Mouse (Mus musculus): ENCODE data around the gene 1700025C18Rik. TPM values are rescaled to one million over a fixed set of nuclear protein-coding genes. Genes with fewer than 3 reads are reported as not detected.

Gene 1700025C18Rik
- polyA plus RNA-seq, 1 experiment = not detected

GRCm38 (mm10) chr2:165078045-165078444 lies 12.5 kb downstream of the 1700025C18Rik start:
- peak; percentile 62 for DNase-seq (ENCODE audit: low read depth)
- TF ChIP-seq POLR2A (IDR thresholded peaks at IDR 0.05; ENCODE audit: borderline replicate concordance, extremely low read depth, insufficient read depth, insufficient read length, poor library complexity, severe bottlenecking) (no peak), CTCF (IDR thresholded peaks at IDR 0.05; ENCODE audit: borderline replicate concordance, extremely low read depth, insufficient read depth, insufficient read length) (no peak)

GRCm38 (mm10) chr2:165077055-165077454 lies 13.5 kb downstream of the 1700025C18Rik start:
- TF ChIP-seq CTCF (IDR thresholded peaks at IDR 0.05; ENCODE audit: borderline replicate concordance, extremely low read depth, insufficient read depth, insufficient read length) (no peak), POLR2A (IDR thresholded peaks at IDR 0.05; ENCODE audit: borderline replicate concordance, extremely low read depth, insufficient read depth, insufficient read length, poor library complexity, severe bottlenecking) (no peak)
- peak; percentile 95 for DNase-seq (ENCODE audit: low read depth)

GRCm38 (mm10) chr2:165074937-165075336 lies 15.6 kb downstream of the 1700025C18Rik start:
- peak; percentile 87 for DNase-seq (ENCODE audit: low read depth)
- TF ChIP-seq POLR2A (IDR thresholded peaks at IDR 0.05; ENCODE audit: borderline replicate concordance, extremely low read depth, insufficient read depth, insufficient read length, poor library complexity, severe bottlenecking) (no peak), CTCF (IDR thresholded peaks at IDR 0.05; ENCODE audit: borderline replicate concordance, extremely low read depth, insufficient read depth, insufficient read length) (peak; percentile 97)

- DNase-seq (ENCODE audit: low read depth) = peak; percentile 69
- TF ChIP-seq CTCF (IDR thresholded peaks at IDR 0.05; ENCODE audit: borderline replicate concordance, extremely low read depth, insufficient read depth, insufficient read length) = no peak
- TF ChIP-seq POLR2A (IDR thresholded peaks at IDR 0.05; ENCODE audit: borderline replicate concordance, extremely low read depth, insufficient read depth, insufficient read length, poor library complexity, severe bottlenecking) = no peak
Measured at GRCm38 (mm10) chr2:165074081-165074884, 16.3 kb downstream of the 1700025C18Rik start.

- DNase-seq (ENCODE audit: low read depth) = peak; percentile 78
- TF ChIP-seq POLR2A (IDR thresholded peaks at IDR 0.05; ENCODE audit: borderline replicate concordance, extremely low read depth, insufficient read depth, insufficient read length, poor library complexity, severe bottlenecking) (no peak), CTCF (IDR thresholded peaks at IDR 0.05; ENCODE audit: borderline replicate concordance, extremely low read depth, insufficient read depth, insufficient read length) (no peak)
Measured at GRCm38 (mm10) chr2:165073381-165073781, 17.2 kb downstream of the 1700025C18Rik start.

- TF ChIP-seq CTCF (IDR thresholded peaks at IDR 0.05; ENCODE audit: borderline replicate concordance, extremely low read depth, insufficient read depth, insufficient read length) (peak; percentile 86), POLR2A (IDR thresholded peaks at IDR 0.05; ENCODE audit: borderline replicate concordance, extremely low read depth, insufficient read depth, insufficient read length, poor library complexity, severe bottlenecking) (no peak)
Measured at GRCm38 (mm10) chr2:165070096-165070816, 20.3 kb downstream of the 1700025C18Rik start.

GRCm38 (mm10) chr2:165068806-165069205 lies 21.7 kb downstream of the 1700025C18Rik start:
- DNase-seq (ENCODE audit: low read depth) = peak; percentile 69
- TF ChIP-seq POLR2A (IDR thresholded peaks at IDR 0.05; ENCODE audit: borderline replicate concordance, extremely low read depth, insufficient read depth, insufficient read length, poor library complexity, severe bottlenecking) (no peak), CTCF (IDR thresholded peaks at IDR 0.05; ENCODE audit: borderline replicate concordance, extremely low read depth, insufficient read depth, insufficient read length) (no peak)

More at GRCm38 (mm10) chr2:165070096-165070816, 20.3 kb downstream of the 1700025C18Rik start:
- peak; percentile 83 for DNase-seq (ENCODE audit: low read depth)

GRCm38 (mm10) chr2:165064489-165064888 lies 26.1 kb downstream of the 1700025C18Rik start:
- DNase-seq (ENCODE audit: low read depth) = peak; percentile 54
- TF ChIP-seq CTCF (IDR thresholded peaks at IDR 0.05; ENCODE audit: borderline replicate concordance, extremely low read depth, insufficient read depth, insufficient read length) (no peak), POLR2A (IDR thresholded peaks at IDR 0.05; ENCODE audit: borderline replicate concordance, extremely low read depth, insufficient read depth, insufficient read length, poor library complexity, severe bottlenecking) (no peak)

GRCm38 (mm10) chr2:165061638-165062433 lies 28.7 kb downstream of the 1700025C18Rik start:
- DNase-seq (ENCODE audit: low read depth) = no peak
- TF ChIP-seq CTCF (IDR thresholded peaks at IDR 0.05; ENCODE audit: borderline replicate concordance, extremely low read depth, insufficient read depth, insufficient read length) = no peak
- no peak for TF ChIP-seq POLR2A (IDR thresholded peaks at IDR 0.05; ENCODE audit: borderline replicate concordance, extremely low read depth, insufficient read depth, insufficient read length, poor library complexity, severe bottlenecking)

- no peak for DNase-seq (ENCODE audit: low read depth)
- TF ChIP-seq POLR2A (IDR thresholded peaks at IDR 0.05; ENCODE audit: borderline replicate concordance, extremely low read depth, insufficient read depth, insufficient read length, poor library complexity, severe bottlenecking) (no peak), CTCF (IDR thresholded peaks at IDR 0.05; ENCODE audit: borderline replicate concordance, extremely low read depth, insufficient read depth, insufficient read length) (no peak)
Measured at GRCm38 (mm10) chr2:165059961-165060360, 30.6 kb downstream of the 1700025C18Rik start.

All from brain, embryonic 14.5 days (tissue).